Mouse (Mus musculus): Measurements from ENCODE around the gene Slc43a2.
"Not testable (repeated sequence)": the region's sequence is repeated elsewhere in the genome, so short reads cannot be mapped to it uniquely, and the experiment has no call there.

Slc43a2 gene

GRCm38 (mm10) chr11:75572854-75573650 lies 41.6 kb downstream of the Slc43a2 start:
- DNase-seq: peak; percentile 93

GRCm38 (mm10) chr11:75574378-75575123 lies 43.1 kb downstream of the Slc43a2 start:
- peak; percentile 62 for DNase-seq

GRCm38 (mm10) chr11:75575560-75576123 lies 44.1 kb downstream of the Slc43a2 start:
- DNase-seq: peak; percentile 48

- no peak for DNase-seq
Observed at GRCm38 (mm10) chr11:75578609-75579008, 47.1 kb downstream of the Slc43a2 start.

DNA sequence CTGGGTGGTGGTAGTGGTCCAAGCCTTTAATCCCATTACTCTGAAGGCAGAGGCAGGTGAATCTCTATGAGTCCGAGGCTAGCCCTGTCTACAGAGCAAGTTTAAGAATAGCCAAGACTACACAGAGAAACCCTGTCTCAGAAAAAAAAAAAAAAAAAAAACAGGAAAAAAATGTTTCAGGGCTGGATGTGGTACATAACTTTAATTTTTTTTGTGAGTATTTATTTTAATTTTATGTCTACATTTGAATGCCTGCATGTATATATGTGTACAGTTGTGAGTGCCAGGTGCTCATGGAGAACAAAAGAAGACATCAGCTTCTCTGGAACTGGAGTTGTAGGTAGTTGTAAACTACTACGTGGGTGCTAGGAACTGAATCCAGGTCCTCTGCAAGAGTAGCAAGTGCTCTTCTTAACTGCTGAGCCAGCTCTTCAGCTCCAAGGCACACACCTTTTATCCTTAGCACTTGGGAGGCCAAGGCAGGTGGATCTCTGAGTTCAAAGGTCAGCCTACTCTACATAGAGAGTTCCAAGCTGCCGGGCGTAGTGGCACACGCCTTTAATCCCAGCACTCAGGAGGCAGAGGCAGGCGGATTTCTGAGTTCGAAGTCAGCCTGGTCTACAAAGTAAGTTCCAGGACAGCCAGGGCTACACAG lies 50.1 kb downstream of the Slc43a2 start:
- no peak for DNase-seq

DNA sequence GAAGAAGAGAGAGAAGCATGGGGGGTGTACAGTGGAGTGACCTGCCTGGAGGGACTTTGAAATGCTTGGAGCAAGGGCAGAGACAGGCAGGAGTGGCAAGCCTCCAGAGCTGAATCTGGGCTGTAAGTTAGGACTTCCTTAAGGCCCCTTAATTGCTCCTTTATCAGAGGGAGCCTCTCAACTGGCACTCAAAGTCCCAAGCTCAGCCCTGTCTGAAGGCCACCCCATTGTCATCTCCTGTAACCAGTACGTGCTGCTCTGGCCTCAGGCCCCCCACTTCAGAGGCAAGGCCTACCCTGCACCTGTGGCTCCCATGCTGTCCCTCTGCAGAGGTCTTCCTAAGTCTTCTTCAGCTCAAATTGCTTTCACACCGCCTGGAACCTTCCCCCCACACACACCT lies 52.0 kb downstream of the Slc43a2 start:
- DNase-seq: no peak

DNA sequence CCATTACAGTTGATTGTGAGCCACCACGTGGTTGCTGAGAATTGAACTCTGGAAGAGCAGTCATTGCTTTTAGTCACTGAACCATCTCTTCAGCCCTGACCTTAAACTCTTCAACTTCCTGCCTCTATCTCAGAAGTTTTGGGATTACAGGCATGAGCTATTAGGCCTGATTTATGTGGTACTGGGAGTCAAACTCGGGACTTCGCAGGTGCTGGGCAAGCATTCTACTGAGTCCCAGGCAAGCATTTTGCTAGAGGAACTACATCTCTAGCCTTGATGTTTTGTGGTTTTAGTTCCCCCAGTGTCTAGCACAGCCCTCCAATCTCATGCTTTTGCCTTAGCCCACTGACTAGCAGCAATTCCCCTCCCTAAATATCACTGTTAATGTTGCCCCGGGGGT lies 53.6 kb downstream of the Slc43a2 start:
- no peak for DNase-seq

GRCm38 (mm10) chr11:75585978-75586377 lies 54.5 kb downstream of the Slc43a2 start:
- no peak for DNase-seq

DNA sequence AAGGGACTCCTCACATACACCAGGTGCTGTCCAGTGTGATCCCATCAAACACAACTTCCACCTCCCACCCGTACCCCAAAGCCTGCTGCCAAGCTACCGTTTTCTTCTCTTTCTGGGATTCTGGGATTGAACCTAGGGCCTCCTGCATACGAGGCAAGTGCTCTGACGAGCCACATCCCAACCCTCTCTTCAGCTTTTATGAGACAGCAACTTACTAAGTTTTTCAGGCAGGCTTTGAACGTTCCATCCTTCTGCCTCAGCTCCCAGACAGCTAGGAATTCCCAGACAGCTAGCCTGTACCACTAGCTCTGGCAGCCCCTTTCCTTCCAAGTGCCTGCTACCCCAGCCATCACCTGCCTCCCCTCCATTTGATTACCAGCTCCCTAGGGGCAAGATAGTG lies 55.5 kb downstream of the Slc43a2 start:
- DNase-seq: peak; percentile 35

DNA sequence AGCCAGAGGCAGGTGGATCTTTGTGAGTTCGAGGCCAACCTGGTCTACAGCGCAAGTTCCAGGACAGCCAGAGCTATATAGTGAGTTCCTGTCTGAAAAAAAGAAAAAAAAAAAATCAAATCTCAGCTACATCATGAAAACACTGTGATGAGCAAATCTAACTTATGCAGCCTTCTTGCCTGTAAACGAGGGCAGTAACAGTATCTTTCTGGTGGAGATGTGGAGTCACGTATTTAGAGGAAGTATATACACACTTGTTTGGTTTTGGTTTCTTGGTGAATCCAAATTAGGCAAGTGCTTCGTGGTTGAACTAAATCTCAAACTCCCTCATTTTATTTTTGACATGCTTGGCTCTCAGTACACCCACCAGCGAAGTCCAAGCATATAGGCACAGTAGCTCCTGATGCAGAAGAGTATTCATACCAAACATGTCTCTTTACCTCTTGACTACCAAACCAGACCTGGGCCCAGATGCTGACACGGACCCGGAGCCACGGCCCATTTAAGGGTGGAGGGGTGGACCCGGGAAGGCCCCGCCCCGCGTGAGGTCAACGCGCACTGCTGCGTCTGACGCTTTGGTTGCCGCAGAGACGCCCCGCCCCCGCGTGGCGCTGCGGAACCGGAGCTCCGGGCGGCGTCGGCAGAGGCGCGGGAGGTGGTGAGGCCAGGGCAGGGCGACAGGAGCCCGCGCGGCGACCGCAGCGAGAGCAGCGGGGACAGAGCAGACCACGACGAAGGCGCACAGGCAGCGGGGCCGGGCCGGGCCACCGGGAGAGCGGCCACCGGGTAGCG lies 56.2 kb downstream of the Slc43a2 start, which contains the start of gene Pitpna:
TSS of gene Pitpna (plus strand) at position 605 of the 792 bp plus-strand sequence.
- peak; percentile 95 for DNase-seq

GRCm38 (mm10) chr11:75588285-75588941 lies 56.9 kb downstream of the Slc43a2 start:
- no peak for DNase-seq

DNA sequence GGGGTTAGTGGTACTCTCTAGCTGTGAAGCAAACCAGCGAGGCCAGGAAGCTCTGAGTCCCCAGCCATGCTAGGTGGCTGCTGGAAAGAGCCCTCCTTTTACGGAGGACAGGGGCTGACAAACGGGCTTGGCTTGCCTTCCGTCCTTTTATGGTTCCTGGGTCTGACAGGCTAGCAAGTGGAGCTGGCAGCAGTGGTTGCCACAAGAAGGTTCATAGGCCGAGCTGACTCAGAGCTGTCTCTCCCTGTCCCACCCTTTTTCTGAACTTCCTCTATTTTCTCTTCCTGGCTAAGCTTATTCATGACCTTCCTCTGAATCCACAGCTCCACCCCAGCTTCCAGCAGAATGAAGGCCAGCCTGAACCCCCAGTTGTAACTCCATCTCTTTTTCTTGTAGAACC lies 61.1 kb downstream of the Slc43a2 start:
- DNase-seq: no peak

DNA sequence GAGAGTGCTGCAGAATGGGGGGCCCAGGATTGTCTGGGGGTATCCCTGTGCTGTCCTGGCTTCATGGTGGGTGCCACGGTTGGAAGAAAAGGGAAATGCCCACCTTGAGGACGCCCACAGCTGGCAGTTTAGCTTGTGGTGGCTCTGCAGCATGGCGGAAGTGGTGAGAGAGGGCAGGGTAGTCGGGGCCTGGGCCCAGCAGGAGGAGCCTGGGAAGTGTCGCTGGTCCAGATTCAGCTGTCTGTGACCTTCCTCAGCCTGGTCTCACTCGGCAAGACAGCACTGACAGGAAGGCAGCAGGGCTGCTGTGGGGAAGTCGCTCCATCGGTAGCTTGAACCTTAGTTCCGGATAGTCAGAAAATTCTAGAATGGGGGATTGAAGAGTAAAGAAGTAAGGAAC lies 62.9 kb downstream of the Slc43a2 start:
- no peak for DNase-seq

- DNase-seq: no peak
Observed at GRCm38 (mm10) chr11:75595404-75595803, 63.9 kb downstream of the Slc43a2 start.

- DNase-seq: no peak
Observed at GRCm38 (mm10) chr11:75595816-75596215, 64.3 kb downstream of the Slc43a2 start.

DNA sequence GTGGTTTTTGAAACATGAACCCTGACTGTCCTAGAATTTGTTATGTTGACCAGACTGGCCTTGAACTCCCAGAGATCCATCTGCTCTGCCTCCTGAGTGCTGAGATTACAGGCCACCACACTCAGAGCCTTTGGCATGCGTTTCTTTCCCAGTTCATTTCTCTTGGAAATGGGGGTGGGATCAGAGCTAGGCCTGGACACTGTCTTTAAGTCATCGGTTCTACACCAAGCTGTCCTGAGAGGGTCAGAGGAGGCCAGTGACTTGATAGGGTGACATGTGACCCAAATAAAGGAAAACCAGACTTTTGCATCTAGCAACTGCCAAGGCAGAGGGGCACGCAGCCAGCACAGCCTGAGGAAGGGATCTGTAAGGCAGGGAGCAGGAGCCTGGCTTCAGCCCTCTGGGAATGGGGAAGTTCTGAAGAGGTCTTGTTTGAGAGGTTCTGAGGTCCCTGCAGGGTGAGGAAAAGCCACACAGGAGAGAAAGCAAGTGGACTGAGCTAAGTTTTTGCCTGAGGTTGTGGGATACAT lies 65.3 kb downstream of the Slc43a2 start:
- peak; percentile 44 for DNase-seq

- DNase-seq: no peak
Observed at GRCm38 (mm10) chr11:75598004-75598403, 66.5 kb downstream of the Slc43a2 start.

GRCm38 (mm10) chr11:75599802-75600201 lies 68.3 kb downstream of the Slc43a2 start:
- DNase-seq: not testable (repeated sequence)

DNA sequence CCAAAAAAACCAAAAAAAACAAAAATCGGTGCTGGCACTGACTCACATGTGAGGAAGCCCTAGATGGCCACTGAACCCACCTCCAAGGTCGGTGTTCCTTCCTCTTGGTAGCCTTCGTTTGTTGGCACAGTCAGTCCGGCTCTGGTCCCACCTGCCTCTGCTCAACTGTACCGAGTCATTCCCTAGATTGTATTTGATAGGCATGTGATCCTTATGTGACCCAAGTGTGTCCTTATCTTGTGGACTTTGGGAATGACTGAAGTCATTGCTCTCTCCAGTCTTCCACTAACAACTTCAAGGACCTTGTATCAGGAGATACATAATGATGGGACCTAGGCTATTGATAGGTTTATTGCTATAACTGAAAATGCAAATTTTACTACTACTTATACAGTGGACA lies 73.3 kb downstream of the Slc43a2 start:
- DNase-seq: no peak

DNA sequence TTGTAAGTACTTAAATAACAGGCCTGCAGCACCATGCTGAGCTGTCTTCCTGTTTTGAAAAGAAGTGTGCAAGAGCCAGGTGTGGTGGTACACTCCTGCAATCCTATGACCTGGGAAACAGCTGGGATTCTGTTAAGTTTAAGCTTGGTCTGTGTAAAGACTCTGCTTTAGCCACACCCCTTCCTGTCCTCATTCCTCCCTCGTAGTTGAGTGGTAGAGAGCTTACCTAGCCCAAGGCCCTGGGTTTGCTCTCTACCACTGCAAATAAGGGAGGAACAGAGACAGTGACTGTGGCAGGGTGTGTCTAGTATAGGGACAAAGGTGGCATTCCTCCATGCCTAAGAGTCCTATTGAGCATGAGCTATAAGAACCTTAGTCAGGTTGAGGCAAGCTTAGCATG lies 73.8 kb downstream of the Slc43a2 start:
- no peak for DNase-seq

DNA sequence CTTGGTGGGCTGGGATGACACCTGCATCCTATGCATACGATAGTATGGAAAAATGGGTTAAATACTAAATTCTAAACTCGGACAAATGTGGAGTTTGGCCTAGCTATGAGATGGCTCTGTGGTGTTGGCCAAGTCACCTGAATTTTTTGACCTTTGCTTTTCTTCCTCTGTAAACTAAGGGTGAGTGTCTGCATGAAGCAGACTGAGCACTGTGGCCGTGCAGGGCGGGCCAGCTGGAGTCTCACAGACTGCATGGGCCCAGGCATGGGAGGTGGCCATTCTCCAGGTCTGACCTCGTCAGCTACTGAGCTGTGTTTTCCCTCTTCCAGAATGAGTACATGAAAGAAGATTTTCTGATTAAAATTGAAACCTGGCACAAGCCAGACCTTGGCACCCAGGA lies 77.3 kb downstream of the Slc43a2 start:
- no peak for DNase-seq

DNA sequence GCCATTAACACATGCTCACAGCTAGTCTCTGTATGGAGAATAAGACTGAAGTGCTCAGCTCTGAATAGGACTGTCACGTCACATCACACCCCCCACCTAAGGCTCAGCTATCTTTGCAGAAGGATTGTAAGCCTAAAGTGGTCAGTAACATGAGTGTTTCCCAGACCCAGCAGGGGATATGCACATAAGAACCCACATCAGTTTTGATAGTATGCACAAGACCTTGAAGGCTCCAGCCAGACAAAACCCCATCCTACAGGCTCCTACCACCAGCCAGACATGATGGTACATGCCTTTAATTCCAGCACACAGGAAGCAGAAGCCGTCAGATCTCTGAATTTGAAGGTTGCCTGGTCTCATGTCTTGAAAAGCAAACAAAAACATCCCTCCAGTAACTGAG lies 78.5 kb downstream of the Slc43a2 start:
- DNase-seq: no peak

Data from cerebellum, adult 11-12 months (tissue).